Mouse (Mus musculus) embryonic facial prominence, embryonic 13.5 days (tissue): ENCODE measurements around the gene Khsrp. TPM values are rescaled to one million over a fixed set of nuclear protein-coding genes. Genes with fewer than 3 reads are reported as not detected.
"Not testable (repeated sequence)": the region's sequence is repeated elsewhere in the genome, so short reads cannot be mapped to it uniquely, and the experiment has no call there.

Experiments used
- ATAC-seq: fragments of 200-750 bp; cut with Nextera tagmentation; 2 replicates; pipeline ENCODE4 v1.8.0; 2017; ENCODE audit warnings: low read depth; ENCODE audit not compliant: insufficient number of reproducible peaks, insufficient read depth, low FRiP score, low TSS enrichment
- H3K27ac ChIP-seq: fragments of 300-500 bp; sonication (generic); 2 replicates; pipeline ENCODE4 v1.5.1; 2015; ENCODE audit warnings: moderate library complexity, mild to moderate bottlenecking, inconsistent platforms
- H3K27me3 ChIP-seq: fragments of 300-500 bp; sonication (generic); 2 replicates; pipeline ENCODE4 v1.6.1; 2015; ENCODE audit warnings: mild to moderate bottlenecking, inconsistent platforms
- H3K36me3 ChIP-seq: fragments of 300-500 bp; sonication (generic); 2 replicates; pipeline ENCODE4 v1.6.1; 2015; ENCODE audit warnings: mild to moderate bottlenecking, inconsistent platforms
- H3K4me1 ChIP-seq: fragments of 300-500 bp; sonication (generic); 2 replicates; pipeline ENCODE4 v1.6.1; 2015; ENCODE audit warnings: inconsistent platforms
- H3K4me2 ChIP-seq: fragments of 300-500 bp; sonication (generic); 2 replicates; pipeline ENCODE4 v1.6.1; 2015; ENCODE audit warnings: moderate library complexity, mild to moderate bottlenecking, inconsistent platforms
- H3K4me3 ChIP-seq: fragments of 300-500 bp; sonication (generic); 2 replicates; pipeline ENCODE4 v1.5.1; 2015; ENCODE audit warnings: mild to moderate bottlenecking, inconsistent platforms
- H3K9ac ChIP-seq: fragments of 300-500 bp; sonication (generic); 2 replicates; pipeline ENCODE4 v1.6.1; 2015; ENCODE audit warnings: mild to moderate bottlenecking, inconsistent platforms
- H3K9me3 ChIP-seq: fragments of 300-500 bp; sonication (generic); 2 replicates; pipeline ENCODE4 v1.6.1; 2016; ENCODE audit warnings: inconsistent platforms
- WGBS: fragments of 180-500 bp; shearing (Covaris S2); methylation state at CpG from one replicate; pipeline ENCODE4 v1.1.7; 2015; ENCODE audit warnings: mixed read lengths; 5-methylcytosine and 5-hydroxymethylcytosine counted together
- polyA plus RNA-seq: library from polyadenylated mRNA; unstranded; fragments of >200 nt; fragmentation: Nextera tagmentation; extraction: Ambion mirVana; gene quantifications from 2 replicates; pipeline ENCODE4 v1.2.1, GENCODE M21; 2015

Gene Khsrp
- polyA plus RNA-seq, 1 experiment from 2014 or later, result 45.7 TPM

- Histone ChIP-seq H3K4me1 (peaks cover 22% of the 10 kb centered on the region), H3K36me3 (peaks cover 8% of the 10 kb centered on the region; the same call in 1 of the 2 replicates), H3K4me2 (peak overlapping the region; percentile 82), H3K27ac (0 out of 2 replicates have a peak overlapping the region, but pooled peaks have one; percentile 28), H3K9me3 (no peaks in the 10 kb centered on the region), H3K27me3 (peaks cover 46% of the 10 kb centered on the region), H3K4me3 (peak overlapping the region; percentile 81), H3K9ac (peak overlapping the region; percentile 75; the same call in 1 of the 2 replicates)
- ATAC-seq, result peak; percentile 80
- WGBS, result under 1% methylated on average over 44 of the region's 44 CpGs
Observed at GRCm38 (mm10) chr17:57060231-57060801, 29.0 kb upstream of the Khsrp start.

GRCm38 (mm10) chr17:57059486-57059977, 28.2 kb upstream of the Khsrp start, which contains the start of gene Slc25a23:
Gene Slc25a23, minus strand, starts transcription at chr17:57059863.
- peaks cover 22% of the 10 kb centered on the region for H3K4me1 ChIP-seq
- ATAC-seq, result peak; percentile 60
- under 1% methylated on average over 42 of the region's 45 CpGs for WGBS
- H3K36me3 ChIP-seq, result peaks cover 15% of the 10 kb centered on the region
- H3K4me3 ChIP-seq, result peak within 1 kb of the TSS; percentile 81
- H3K9ac ChIP-seq, result peak within 1 kb of the TSS; percentile 75
- H3K9me3 ChIP-seq, result no peaks in the 10 kb centered on the region
- H3K4me2 ChIP-seq, result peak within 1 kb of the TSS; percentile 82
- 0 out of 2 replicates have a peak within 1 kb of the TSS, but pooled peaks have one; percentile 28 for H3K27ac ChIP-seq
- peaks cover 38% of the 10 kb centered on the region for H3K27me3 ChIP-seq

- peaks cover 19% of the 10 kb centered on the region for H3K36me3 ChIP-seq
- H3K9ac ChIP-seq, result peak within 1 kb of the TSS; percentile 75
- H3K4me3 ChIP-seq, result peak within 1 kb of the TSS; percentile 81
- 0 out of 2 replicates have a peak within 1 kb of the TSS, but pooled peaks have one; percentile 28 for H3K27ac ChIP-seq
- H3K27me3 ChIP-seq, result peaks cover 32% of the 10 kb centered on the region
- peak within 1 kb of the TSS; percentile 82 for H3K4me2 ChIP-seq
- WGBS, result 3% methylated on average over 15 of the region's 22 CpGs
- ATAC-seq, result no peak
- H3K4me1 ChIP-seq, result peaks cover 22% of the 10 kb centered on the region
- H3K9me3 ChIP-seq, result no peaks in the 10 kb centered on the region
Observed at GRCm38 (mm10) chr17:57058891-57059485, 27.7 kb upstream of the Khsrp start, which contains the start of gene Crb3. Gene Crb3, plus strand, starts transcription at chr17:57059105.

- peaks cover 16% of the 10 kb centered on the region for H3K4me1 ChIP-seq
- ATAC-seq, result no peak
- H3K4me3 ChIP-seq, result no peak overlapping the region
- H3K9me3 ChIP-seq, result no peaks in the 10 kb centered on the region
- no peak overlapping the region for H3K4me2 ChIP-seq
- H3K27me3 ChIP-seq, result peaks cover 7% of the 10 kb centered on the region
- no peak overlapping the region for H3K27ac ChIP-seq
- peaks cover 37% of the 10 kb centered on the region for H3K36me3 ChIP-seq
- no peak overlapping the region for H3K9ac ChIP-seq
- 81% methylated on average over 3 of the region's 3 CpGs for WGBS
Observed at GRCm38 (mm10) chr17:57056246-57056645, 24.9 kb upstream of the Khsrp start.

- H3K27me3 ChIP-seq, H3K9me3 ChIP-seq, H3K4me2 ChIP-seq, H3K4me3 ChIP-seq, H3K27ac ChIP-seq, H3K4me1 ChIP-seq, H3K9ac ChIP-seq, ATAC-seq: not testable (repeated sequence)
- peaks cover 40% of the 10 kb centered on the region for H3K36me3 ChIP-seq
- WGBS, result 87% methylated on average over 4 of the region's 4 CpGs
Observed at GRCm38 (mm10) chr17:57051679-57052078, 20.4 kb upstream of the Khsrp start.

GRCm38 (mm10) chr17:57048816-57049215, 17.5 kb upstream of the Khsrp start:
- Histone ChIP-seq H3K4me1 (no peaks in the 10 kb centered on the region), H3K4me2 (no peak overlapping the region), H3K4me3 (no peak overlapping the region), H3K27ac (no peak overlapping the region), H3K9me3 (no peaks in the 10 kb centered on the region), H3K9ac (no peak overlapping the region), H3K27me3 (no peaks in the 10 kb centered on the region), H3K36me3 (peaks cover 31% of the 10 kb centered on the region)
- no peak for ATAC-seq
- 90% methylated on average over 3 of the region's 3 CpGs for WGBS

GRCm38 (mm10) chr17:57047406-57047805, 16.1 kb upstream of the Khsrp start:
- Histone ChIP-seq H3K9me3 (no peaks in the 10 kb centered on the region), H3K4me1 (0 out of 2 replicates have a peak, but pooled peaks cover 3% of the 10 kb centered on the region), H3K36me3 (peaks cover 17% of the 10 kb centered on the region), H3K27ac (no peak overlapping the region), H3K4me3 (no peak overlapping the region), H3K9ac (no peak overlapping the region), H3K27me3 (no peaks in the 10 kb centered on the region), H3K4me2 (no peak overlapping the region)
- WGBS, result 41% methylated on average over 5 of the region's 5 CpGs
- ATAC-seq, result no peak

GRCm38 (mm10) chr17:57041554-57041953, 10.2 kb upstream of the Khsrp start, which contains the start of gene Slc25a41:
Gene Slc25a41, minus strand, starts transcription at chr17:57041654.
- 70% methylated on average over 8 of the region's 8 CpGs for WGBS
- H3K27me3 ChIP-seq, result peaks cover 24% of the 10 kb centered on the region
- H3K4me2 ChIP-seq, result no peak within 1 kb of the TSS
- no peaks in the 10 kb centered on the region for H3K9me3 ChIP-seq
- H3K27ac ChIP-seq, result no peak within 1 kb of the TSS
- H3K36me3 ChIP-seq, result peaks cover 10% of the 10 kb centered on the region
- ATAC-seq, result no peak
- no peak within 1 kb of the TSS for H3K9ac ChIP-seq
- peaks cover 8% of the 10 kb centered on the region; the same call in 1 of the 2 replicates for H3K4me1 ChIP-seq
- no peak within 1 kb of the TSS for H3K4me3 ChIP-seq

- H3K4me3 ChIP-seq, result no peak overlapping the region
- no peaks in the 10 kb centered on the region for H3K36me3 ChIP-seq
- H3K4me2 ChIP-seq, result no peak overlapping the region
- WGBS, result 38% methylated on average over 8 of the region's 8 CpGs
- no peak overlapping the region for H3K27ac ChIP-seq
- ATAC-seq, result no peak
- peaks cover 27% of the 10 kb centered on the region for H3K27me3 ChIP-seq
- peaks cover 8% of the 10 kb centered on the region; the same call in 1 of the 2 replicates for H3K4me1 ChIP-seq
- H3K9ac ChIP-seq, result no peak overlapping the region
- no peaks in the 10 kb centered on the region for H3K9me3 ChIP-seq
Observed at GRCm38 (mm10) chr17:57038978-57039377, 7.7 kb upstream of the Khsrp start.

GRCm38 (mm10) chr17:57032854-57033253, 1.5 kb upstream of the Khsrp start:
- Histone ChIP-seq H3K27ac (peak overlapping the region; percentile 92; the same call in 1 of the 2 replicates), H3K36me3 (peaks cover 13% of the 10 kb centered on the region), H3K9me3 (no peaks in the 10 kb centered on the region), H3K27me3 (peaks cover 13% of the 10 kb centered on the region; the same call in 1 of the 2 replicates), H3K4me3 (no peak overlapping the region), H3K9ac (no peak overlapping the region), H3K4me2 (peak overlapping the region; percentile 64), H3K4me1 (peaks cover 17% of the 10 kb centered on the region)
- 86% methylated on average over 4 of the region's 4 CpGs for WGBS
- no peak for ATAC-seq

- Histone ChIP-seq H3K27me3 (0 out of 2 replicates have a peak, but pooled peaks cover 6% of the 10 kb centered on the region), H3K36me3 (peaks cover 23% of the 10 kb centered on the region), H3K4me2 (peak overlapping the region; percentile 64), H3K4me3 (peak overlapping the region; percentile 90), H3K9me3 (no peaks in the 10 kb centered on the region), H3K4me1 (peaks cover 17% of the 10 kb centered on the region), H3K9ac (peak overlapping the region; percentile 64), H3K27ac (peak overlapping the region; percentile 92)
- ATAC-seq, result peak; percentile 95
- under 1% methylated on average over 38 of the region's 38 CpGs for WGBS
Observed at GRCm38 (mm10) chr17:57031661-57032420, 519 bp upstream of the Khsrp start.
